Mouse (Mus musculus): Measurements from ENCODE around the gene Commd7. TPM values are rescaled to one million over a fixed set of nuclear protein-coding genes. Genes with fewer than 3 reads are reported as not detected.
A peak's percentile ranks its signal among the peaks of the same experiment; 100 is the strongest.

The Commd7 gene
- polyA plus RNA-seq, 1 experiment: 15.3 TPM

DNA sequence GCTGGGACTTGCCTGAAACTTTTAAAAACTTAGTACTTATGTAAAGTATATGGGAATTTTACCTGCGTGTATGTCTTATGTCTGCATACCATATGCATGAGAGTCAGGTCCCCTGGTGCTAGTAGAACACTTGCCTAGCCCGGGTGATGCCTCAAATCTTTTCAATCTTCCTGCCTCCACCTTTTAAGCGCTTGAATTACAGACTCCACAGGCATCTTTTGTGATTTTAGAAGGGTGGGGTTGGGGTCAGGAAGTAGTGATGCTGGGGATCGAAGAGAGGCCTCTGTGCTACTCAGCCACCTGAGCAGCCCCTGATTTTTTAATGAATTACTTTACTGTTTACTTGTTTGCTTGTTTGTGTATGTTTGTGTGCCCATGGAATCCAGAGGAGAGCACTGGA, 37.6 kb downstream of the Commd7 start:
- no peak overlapping the region for H3K27ac ChIP-seq (ENCODE audit: insufficient read depth, low read length)
- DNase-seq (ENCODE audit: low read depth in 1 of 2, low spot score in 2 of 2): no peak
- 85% methylated on average over 4 of the region's 4 CpGs for WGBS
- no peaks in the 10 kb centered on the region for H3K4me1 ChIP-seq (ENCODE audit: control insufficient read depth, insufficient read depth, insufficient read length)
- no peak for TF ChIP-seq POLR2A (IDR thresholded peaks at IDR 0.05; ENCODE audit: low read depth, low read length)
- TF ChIP-seq CTCF (IDR thresholded peaks at IDR 0.05; ENCODE audit: extremely low read depth, insufficient read depth, insufficient read length, insufficient replicate concordance): no peak
- no peaks in the 10 kb centered on the region for H3K36me3 ChIP-seq (ENCODE audit: control insufficient read depth, insufficient read depth, low read length)
- H3K27me3 ChIP-seq (ENCODE audit: control insufficient read depth, insufficient read depth, low read length): no peaks in the 10 kb centered on the region
- no peak overlapping the region for H3K4me3 ChIP-seq (ENCODE audit: extremely low read depth, insufficient read depth, insufficient read length)

DNA sequence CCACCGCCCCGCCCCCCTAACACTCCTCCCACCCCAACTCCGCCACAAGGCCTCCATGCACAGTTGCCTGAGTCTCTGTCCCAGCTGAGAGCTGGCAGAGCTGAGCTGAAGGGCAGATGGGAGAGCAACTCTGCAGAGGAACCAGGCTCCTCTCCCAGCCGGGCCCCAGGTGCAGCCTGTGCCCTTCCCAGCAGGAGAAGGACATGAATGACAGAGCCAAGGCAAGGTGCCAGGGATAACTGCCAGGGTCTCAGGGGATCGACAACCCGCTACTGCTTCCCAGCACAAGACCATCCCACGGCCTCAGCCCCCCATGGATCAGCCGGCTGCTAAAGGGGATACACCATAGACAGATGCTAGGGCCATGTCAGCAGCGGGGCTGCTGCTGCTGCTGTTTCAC, 39.4 kb downstream of the Commd7 start:
- no peak for TF ChIP-seq CTCF (IDR thresholded peaks at IDR 0.05; ENCODE audit: extremely low read depth, insufficient read depth, insufficient read length, insufficient replicate concordance)
- TF ChIP-seq POLR2A (IDR thresholded peaks at IDR 0.05; ENCODE audit: low read depth, low read length): no peak
- Histone ChIP-seq H3K27me3 (ENCODE audit: control insufficient read depth, insufficient read depth, low read length) (no peaks in the 10 kb centered on the region), H3K36me3 (ENCODE audit: control insufficient read depth, insufficient read depth, low read length) (no peaks in the 10 kb centered on the region), H3K4me1 (ENCODE audit: control insufficient read depth, insufficient read depth, insufficient read length) (no peaks in the 10 kb centered on the region), H3K27ac (ENCODE audit: insufficient read depth, low read length) (no peak overlapping the region), H3K4me3 (ENCODE audit: extremely low read depth, insufficient read depth, insufficient read length) (no peak overlapping the region)
- no peak for DNase-seq (ENCODE audit: low read depth in 1 of 2, low spot score in 2 of 2)
- 88% methylated on average over 9 of the region's 9 CpGs for WGBS

- H3K4me3 ChIP-seq (ENCODE audit: extremely low read depth, insufficient read depth, insufficient read length): no peak overlapping the region
- H3K27me3 ChIP-seq (ENCODE audit: control insufficient read depth, insufficient read depth, low read length): no peaks in the 10 kb centered on the region
- H3K27ac ChIP-seq (ENCODE audit: insufficient read depth, low read length): no peak overlapping the region
- no peak for DNase-seq (ENCODE audit: low read depth in 1 of 2, low spot score in 2 of 2)
- WGBS: 84% methylated on average over 8 of the region's 8 CpGs
- no peaks in the 10 kb centered on the region for H3K4me1 ChIP-seq (ENCODE audit: control insufficient read depth, insufficient read depth, insufficient read length)
- TF ChIP-seq POLR2A (IDR thresholded peaks at IDR 0.05; ENCODE audit: low read depth, low read length): no peak
- no peak for TF ChIP-seq CTCF (IDR thresholded peaks at IDR 0.05; ENCODE audit: extremely low read depth, insufficient read depth, insufficient read length, insufficient replicate concordance)
- H3K36me3 ChIP-seq (ENCODE audit: control insufficient read depth, insufficient read depth, low read length): no peaks in the 10 kb centered on the region
Measured at GRCm38 (mm10) chr2:153592056-153593014, 40.2 kb downstream of the Commd7 start.

DNA sequence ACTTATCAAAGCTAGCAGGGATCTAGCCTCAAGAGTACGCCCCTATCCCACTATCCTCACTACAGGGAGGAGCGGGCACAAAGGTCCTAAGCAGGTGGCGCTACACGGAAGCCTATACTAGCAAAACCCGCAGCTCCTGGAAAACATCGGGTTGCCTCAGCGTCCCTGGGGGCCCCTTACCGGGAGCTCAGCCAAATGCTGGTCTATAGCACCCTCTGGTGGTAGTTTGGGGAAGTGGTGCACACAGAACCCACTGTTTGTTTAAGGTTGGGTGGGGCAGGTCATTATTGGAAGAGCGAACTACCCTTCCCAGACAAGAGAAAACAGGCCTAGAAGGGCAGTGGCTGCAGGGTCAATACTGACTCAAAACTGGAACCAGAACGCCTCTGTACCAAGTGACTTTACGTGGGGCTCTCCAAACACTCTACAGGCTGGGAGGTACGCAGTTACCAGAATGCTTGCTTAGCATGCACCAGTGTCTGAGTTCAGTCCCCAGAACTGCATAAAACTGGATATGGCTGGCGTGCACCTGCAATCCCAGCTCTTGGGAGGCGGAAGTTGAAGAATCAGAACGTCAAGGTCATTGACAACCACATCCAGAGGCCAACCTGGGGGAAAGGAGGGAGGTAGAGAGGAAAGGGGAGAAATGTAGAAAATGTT, 45.9 kb downstream of the Commd7 start:
- TF ChIP-seq CTCF (IDR thresholded peaks at IDR 0.05; ENCODE audit: extremely low read depth, insufficient read depth, insufficient read length, insufficient replicate concordance) (peak; percentile 85), POLR2A (IDR thresholded peaks at IDR 0.05; ENCODE audit: low read depth, low read length) (no peak)
- H3K27ac ChIP-seq (ENCODE audit: insufficient read depth, low read length): no peak overlapping the region
- peaks cover 2% of the 10 kb centered on the region; the same call in 1 of the 2 replicates for H3K4me1 ChIP-seq (ENCODE audit: control insufficient read depth, insufficient read depth, insufficient read length)
- DNase-seq (ENCODE audit: low read depth in 1 of 2, low spot score in 2 of 2): peak; percentile 44 to 72
- no peaks in the 10 kb centered on the region for H3K27me3 ChIP-seq (ENCODE audit: control insufficient read depth, insufficient read depth, low read length)
- WGBS: 13% methylated on average over 15 of the region's 15 CpGs
- no peak overlapping the region for H3K4me3 ChIP-seq (ENCODE audit: extremely low read depth, insufficient read depth, insufficient read length)
- H3K36me3 ChIP-seq (ENCODE audit: control insufficient read depth, insufficient read depth, low read length): no peaks in the 10 kb centered on the region

- Histone ChIP-seq H3K36me3 (ENCODE audit: control insufficient read depth, insufficient read depth, low read length) (no peaks in the 10 kb centered on the region), H3K27me3 (ENCODE audit: control insufficient read depth, insufficient read depth, low read length) (no peaks in the 10 kb centered on the region), H3K4me1 (ENCODE audit: control insufficient read depth, insufficient read depth, insufficient read length) (peaks cover 2% of the 10 kb centered on the region; the same call in 1 of the 2 replicates), H3K4me3 (ENCODE audit: extremely low read depth, insufficient read depth, insufficient read length) (no peak overlapping the region), H3K27ac (ENCODE audit: insufficient read depth, low read length) (no peak overlapping the region)
- no peak for TF ChIP-seq CTCF (IDR thresholded peaks at IDR 0.05; ENCODE audit: extremely low read depth, insufficient read depth, insufficient read length, insufficient replicate concordance)
- DNase-seq (ENCODE audit: low read depth in 1 of 2, low spot score in 2 of 2): no peak
- 56% methylated on average over 6 of the region's 6 CpGs for WGBS
Measured at GRCm38 (mm10) chr2:153585981-153586380, 46.6 kb downstream of the Commd7 start.

DNA sequence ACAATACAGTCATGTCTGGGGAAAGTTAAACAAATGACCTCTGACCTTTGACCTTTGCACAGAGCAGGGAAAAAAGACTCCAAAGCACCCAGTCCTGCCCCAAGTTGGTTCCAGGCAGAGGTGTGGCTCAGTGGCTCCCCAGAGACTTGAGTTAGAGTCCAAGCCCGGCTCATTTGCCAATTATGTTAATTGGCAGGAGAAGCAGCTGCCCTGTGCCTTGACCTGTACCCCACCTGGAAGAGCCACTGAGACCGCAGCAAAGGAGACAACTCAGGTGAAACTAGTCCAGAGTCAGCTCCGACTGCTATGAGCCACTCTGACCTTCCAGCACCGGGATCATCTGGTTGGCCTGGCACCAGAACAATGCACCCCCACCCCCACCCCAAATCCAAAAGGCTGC, 48.2 kb downstream of the Commd7 start:
- Histone ChIP-seq H3K36me3 (ENCODE audit: control insufficient read depth, insufficient read depth, low read length) (no peaks in the 10 kb centered on the region), H3K4me1 (ENCODE audit: control insufficient read depth, insufficient read depth, insufficient read length) (peaks cover 2% of the 10 kb centered on the region; the same call in 1 of the 2 replicates), H3K27ac (ENCODE audit: insufficient read depth, low read length) (no peak overlapping the region), H3K27me3 (ENCODE audit: control insufficient read depth, insufficient read depth, low read length) (no peaks in the 10 kb centered on the region), H3K4me3 (ENCODE audit: extremely low read depth, insufficient read depth, insufficient read length) (no peak overlapping the region)
- 94% methylated on average over 4 of the region's 4 CpGs for WGBS
- no peak for DNase-seq (ENCODE audit: low read depth in 1 of 2, low spot score in 2 of 2)
- TF ChIP-seq CTCF (IDR thresholded peaks at IDR 0.05; ENCODE audit: extremely low read depth, insufficient read depth, insufficient read length, insufficient replicate concordance) (no peak), POLR2A (IDR thresholded peaks at IDR 0.05; ENCODE audit: low read depth, low read length) (no peak)

Measured in spleen, adult 2 months (tissue).